Mouse (Mus musculus) megakaryocyte, adult 5-6 weeks (primary cell): ENCODE measurements around the gene Hist1h4a. TPM values are rescaled to one million over a fixed set of nuclear protein-coding genes. Genes with fewer than 3 reads are reported as not detected.

Source experiments
- ATAC-seq: 2 replicates; pipeline ENCODE4 v1.8.0; 2016; ENCODE audit warnings: mild to moderate bottlenecking, inconsistent platforms; ENCODE audit not compliant: poor library complexity, severe bottlenecking
- total RNA-seq, 2 experiments: library from RNA; stranded (forward) in 1 of 2; stranded (reverse) in 1 of 2; fragments of 153-499, 151-499 nt in 1 of 2; fragments of 221-1000, 200-1000 nt in 1 of 2; gene quantifications; 2 replicates each; pipeline versions ENCODE4 v1.2.3 to v1.2.4; 2015 to 2017

Gene Hist1h4a
- total RNA-seq, 2 experiments from 2014 or later = 58.1 to 548 TPM

DNA sequence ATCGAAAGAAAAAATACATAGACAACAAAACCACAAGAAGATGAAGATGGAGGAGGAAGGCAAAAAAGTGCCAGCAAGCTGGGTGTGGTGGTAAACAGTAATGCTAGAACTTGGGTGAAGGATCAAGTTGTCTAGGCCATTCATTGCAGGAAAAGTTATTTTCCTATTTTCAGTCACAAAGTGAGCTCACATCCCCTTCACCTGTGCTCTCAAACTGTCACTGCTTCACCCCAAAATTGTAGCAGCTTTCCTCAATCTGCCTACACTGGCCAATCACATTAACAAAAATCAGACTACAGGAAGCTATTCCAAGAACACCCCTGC, 1.2 kb downstream of the Hist1h4a start:
- no peak for ATAC-seq

DNA sequence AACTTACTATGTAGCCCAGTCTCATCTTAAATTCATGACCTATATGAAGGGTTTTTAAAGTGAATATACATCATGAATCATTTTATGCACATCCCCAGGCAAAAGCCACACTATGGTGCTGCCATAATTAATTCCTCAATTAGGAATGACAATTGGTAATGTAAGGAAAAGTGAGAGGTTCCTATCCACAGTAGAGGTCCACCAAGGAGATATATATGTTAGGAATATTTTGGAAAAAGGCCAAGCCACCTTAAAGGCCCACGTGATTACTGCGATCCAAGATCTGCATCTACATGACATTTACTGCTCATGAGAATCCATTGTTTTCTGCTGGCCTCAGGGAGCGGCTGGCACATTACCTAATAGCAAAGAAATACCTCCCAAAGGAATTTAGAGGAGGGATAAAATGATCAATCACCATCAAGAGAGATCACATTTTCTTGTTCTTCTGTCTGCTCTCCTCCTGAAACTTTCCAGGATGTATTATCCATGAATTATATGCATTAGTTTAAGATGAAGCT, 1.7 kb downstream of the Hist1h4a start:
- no peak for ATAC-seq

DNA sequence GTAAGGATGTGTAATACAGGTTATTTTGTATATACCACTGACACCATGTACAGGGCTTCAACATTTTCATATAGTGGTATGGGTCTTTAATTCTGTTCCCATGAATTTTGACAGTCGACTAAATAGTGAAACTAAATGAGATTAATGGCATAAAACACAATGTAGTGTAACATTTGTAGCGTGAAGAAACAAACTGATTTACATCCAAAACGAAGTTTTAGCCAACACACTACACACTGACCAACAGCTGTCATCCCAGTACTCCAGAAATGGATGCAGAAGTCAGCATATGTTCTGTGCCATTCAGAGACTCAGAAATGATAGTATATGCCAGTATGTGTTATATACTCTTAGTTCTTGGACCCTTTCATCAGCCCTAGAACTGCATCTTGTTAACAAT, 3.1 kb downstream of the Hist1h4a start:
- no peak for ATAC-seq

DNA sequence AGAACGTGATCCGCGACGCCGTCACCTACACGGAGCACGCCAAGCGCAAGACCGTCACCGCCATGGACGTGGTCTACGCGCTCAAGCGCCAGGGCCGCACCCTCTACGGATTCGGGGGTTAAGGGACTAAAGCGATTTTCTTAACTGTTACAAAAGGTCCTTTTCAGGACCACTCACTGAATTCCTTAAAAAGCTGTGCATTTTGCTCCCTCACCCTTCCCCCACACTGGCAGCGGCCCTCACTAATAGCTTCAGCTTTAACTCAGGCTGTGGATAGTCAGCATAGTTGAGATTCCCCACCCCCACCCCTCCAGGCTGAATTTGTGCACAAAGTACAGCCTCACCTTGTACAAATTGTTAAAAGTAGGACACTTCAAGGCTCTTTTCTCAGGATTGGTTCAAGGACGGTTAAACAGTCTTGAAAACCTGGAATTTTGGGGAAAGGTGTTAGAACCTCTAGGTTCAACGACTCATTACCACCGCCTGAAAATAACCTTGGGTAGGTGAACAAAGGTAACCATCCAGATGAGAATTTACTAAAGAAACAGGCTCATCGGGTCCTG, 3.7 kb downstream of the Hist1h4a start:
- peak; percentile 5; the same call in 1 of the 2 replicates for ATAC-seq

DNA sequence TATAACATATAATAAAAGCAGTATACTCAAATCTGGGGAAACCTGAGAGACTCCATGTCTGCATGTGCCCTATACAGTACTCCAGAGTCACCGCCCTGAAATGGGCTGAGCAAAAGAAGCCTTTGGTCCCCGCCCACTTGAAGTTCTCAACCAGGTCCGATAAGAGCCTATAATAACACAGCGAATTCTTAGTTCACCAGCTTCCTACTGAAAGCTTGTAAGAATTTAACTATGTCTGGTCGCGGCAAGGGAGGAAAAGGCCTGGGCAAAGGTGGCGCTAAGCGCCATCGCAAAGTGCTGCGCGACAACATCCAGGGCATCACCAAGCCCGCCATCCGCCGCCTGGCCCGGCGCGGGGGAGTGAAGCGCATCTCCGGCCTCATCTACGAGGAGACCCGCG, 4.2 kb downstream of the Hist1h4a start, which contains the start of gene Hist1h4b:
Hist1h4b (plus strand) TSS at position 224 of the 400 bp plus-strand sequence.
- peak; percentile 50 for ATAC-seq

DNA sequence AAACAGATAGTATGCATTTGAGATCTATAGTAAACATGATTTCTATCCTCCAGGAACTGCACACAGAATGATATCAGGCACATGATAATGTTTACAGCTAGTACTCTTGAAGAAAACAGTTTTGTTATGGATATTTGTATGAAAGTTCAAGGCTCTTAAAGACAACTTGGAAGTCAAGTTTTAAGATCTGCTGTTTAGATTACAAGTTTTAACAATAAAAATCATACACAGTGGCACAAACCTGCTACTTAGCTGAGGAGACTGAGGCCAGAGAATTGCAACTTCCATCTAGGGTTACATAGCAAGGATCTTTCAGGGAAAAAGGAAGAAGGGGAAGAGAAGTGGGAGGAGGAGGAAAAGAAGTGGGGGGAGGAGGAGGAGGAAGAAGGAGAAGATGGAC, 6.0 kb downstream of the Hist1h4a start:
- no peak for ATAC-seq

- no peak for ATAC-seq
Measured at GRCm38 (mm10) chr13:23753314-23754078, 7.5 kb downstream of the Hist1h4a start.

DNA sequence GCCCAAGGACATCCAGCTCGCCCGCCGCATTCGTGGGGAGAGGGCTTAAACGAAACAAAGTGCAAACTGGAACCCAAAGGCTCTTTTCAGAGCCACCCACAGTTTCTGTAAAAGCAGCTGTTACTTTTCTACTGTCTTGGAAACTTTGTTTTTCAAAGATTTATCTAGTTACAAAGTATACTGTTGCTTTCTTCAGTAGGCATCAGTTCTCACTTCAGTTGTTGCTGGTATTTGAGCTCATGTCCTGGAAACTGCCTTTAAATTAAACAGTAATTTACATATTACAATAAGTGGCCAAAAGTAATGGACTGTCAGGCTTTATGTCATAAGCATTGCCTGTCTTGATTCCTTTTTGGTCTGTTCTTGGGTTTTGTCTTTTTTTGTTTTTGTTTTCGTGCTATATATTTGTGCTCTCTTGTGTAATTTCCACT, 8.3 kb downstream of the Hist1h4a start:
- ATAC-seq = no peak

DNA sequence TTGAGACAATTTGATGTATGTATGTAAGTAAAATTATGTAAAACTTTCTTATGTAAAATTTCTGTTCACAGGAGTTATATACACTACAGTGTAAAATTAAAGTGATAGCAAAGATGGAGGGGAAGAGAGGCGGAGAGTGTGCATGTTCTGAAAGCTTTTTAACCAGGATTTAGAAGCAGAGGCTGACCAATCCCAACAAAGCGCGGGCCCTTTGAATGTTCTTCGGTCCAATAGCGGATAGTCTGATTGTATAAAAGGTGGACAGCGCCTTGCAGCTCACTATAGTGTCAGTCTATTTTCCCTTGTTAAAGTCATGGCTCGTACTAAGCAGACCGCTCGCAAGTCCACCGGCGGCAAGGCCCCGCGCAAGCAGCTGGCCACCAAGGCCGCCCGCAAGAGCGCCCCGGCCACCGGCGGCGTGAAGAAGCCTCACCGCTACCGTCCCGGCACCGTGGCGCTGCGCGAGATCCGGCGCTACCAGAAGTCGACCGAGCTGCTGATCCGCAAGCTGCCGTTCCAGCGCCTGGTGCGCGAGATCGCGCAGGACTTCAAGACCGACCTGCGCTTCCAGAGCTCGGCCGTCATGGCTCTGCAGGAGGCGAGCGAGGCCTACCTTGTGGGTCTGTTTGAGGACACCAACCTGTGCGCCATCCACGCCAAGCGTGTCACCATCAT, 8.8 kb downstream of the Hist1h4a start, which contains the start of gene Hist1h3b:
Hist1h3b (plus strand) TSS at position 201 of the 675 bp plus-strand sequence.
- peak; percentile 68 for ATAC-seq

DNA sequence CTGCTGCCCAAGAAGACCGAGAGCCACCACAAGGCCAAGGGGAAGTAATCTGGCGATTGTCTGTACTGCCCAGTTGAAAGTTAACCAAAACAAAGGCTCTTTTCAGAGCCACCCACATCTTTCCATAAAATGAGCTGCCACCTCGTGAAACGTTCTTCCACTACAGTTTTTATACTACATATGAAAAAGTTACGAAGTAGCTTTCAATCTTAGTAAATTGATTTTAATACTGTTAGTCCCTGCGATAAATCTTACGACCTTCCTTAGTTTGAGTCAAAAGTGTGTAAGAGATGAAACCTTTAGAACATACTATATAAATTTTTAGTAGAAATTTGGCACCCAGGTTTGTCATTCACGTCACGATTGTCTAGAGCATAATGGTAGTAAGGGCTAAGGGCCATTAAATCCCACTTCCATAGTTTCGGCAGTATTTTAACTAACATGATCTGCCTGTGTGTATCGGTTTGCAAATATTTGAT, 9.5 kb downstream of the Hist1h4a start:
- ATAC-seq = peak; percentile 22; the same call in 1 of the 2 replicates

- ATAC-seq = peak; percentile 27
Measured at GRCm38 (mm10) chr13:23750839-23751477, 10.1 kb downstream of the Hist1h4a start, which contains the start of gene Hist1h2ab. Hist1h2ab (plus strand) TSS chr13:23751126.

GRCm38 (mm10) chr13:23749563-23750121, 11.4 kb downstream of the Hist1h4a start:
- no peak for ATAC-seq

DNA sequence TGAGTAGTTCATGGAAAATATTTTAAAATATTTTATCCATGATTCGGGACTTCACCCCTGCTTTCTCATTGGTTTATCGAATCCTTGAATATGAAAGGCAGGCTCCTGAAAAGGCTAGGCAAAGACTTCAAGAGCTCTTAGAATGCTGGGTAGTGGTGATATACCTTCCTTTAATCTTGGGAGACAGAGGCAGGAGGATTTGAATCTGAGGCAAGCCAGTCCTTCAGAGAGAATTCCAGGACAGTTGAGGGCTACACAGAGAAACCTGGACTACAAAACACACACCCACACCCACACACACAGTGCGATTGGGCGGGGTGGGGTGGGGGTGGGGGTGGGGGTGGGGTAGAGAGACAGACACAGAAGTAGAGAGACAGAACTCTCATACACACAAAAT, 13.1 kb downstream of the Hist1h4a start:
- ATAC-seq = no peak

DNA sequence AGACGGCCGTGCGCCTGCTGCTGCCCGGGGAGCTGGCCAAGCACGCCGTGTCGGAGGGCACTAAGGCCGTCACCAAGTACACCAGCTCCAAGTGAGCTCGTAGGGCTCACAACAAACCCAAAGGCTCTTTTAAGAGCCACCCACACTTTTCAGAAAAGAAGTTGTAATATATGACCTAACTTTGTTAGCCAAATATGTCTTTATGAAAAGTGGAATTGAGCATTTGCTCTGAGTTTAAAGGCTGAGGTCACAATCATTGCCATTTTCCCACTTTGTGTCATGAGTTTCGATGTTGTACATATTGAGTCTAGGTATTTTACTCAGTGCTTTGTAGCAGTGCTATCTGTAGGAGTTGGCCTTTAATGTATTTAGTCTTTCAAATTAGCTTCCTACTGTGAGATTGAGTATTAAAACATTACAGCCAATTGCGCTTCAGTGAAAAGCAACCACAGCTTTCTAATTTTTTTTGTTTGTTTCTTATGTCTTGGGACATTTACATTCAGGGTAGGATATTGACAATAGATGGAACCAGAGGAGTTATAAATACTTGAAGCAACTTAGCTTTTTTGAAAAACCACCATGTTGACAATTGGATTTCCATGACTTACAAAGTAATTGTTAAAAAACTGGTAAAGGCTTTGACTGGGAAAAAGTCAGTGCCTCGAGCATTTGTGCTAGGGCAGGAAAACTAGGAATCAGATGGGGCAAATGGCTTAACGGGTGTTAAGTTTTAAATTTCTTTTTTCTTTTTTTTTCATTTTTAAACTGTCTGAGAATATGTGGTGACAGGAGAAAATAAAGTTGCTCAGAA, 13.7 kb downstream of the Hist1h4a start:
- no peak for ATAC-seq

DNA sequence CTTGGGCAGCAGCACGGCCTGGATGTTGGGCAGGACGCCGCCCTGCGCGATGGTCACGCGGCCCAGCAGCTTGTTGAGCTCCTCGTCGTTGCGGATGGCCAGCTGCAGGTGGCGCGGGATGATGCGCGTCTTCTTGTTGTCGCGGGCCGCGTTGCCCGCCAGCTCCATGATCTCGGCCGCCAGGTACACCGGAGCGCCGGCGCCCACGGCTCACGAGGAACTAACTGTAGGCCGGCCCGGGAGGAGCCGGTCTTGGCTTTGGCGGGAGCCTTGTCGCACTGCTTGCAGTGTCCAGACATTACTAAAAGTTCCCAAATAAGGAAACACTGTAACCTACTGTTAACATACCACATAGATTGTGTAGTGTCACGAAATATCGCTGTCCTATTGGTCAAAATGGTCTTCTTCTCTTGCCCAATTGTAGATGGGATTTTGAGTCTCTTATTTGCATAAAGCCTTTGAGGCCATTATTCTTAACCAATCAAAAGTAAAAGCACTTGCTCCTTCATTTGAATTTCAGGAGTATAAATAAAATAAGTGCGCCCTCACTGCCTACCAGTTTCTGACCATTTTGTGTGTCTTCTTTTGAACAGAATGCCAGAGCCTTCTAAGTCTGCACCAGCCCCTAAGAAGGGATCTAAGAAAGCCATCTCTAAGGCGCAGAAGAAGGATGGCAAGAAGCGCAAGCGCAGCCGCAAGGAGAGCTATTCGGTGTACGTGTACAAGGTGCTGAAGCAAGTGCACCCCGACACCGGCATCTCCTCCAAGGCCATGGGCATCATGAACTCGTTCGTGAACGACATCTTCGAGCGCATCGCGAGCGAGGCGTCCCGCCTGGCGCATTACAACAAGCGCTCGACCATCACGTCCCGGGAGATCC, 14.6 kb downstream of the Hist1h4a start, which contains the start of gene Hist1h2bb:
Hist1h2bb (plus strand) TSS at position 534 of the 880 bp plus-strand sequence.
- peak; percentile 72 for ATAC-seq

GRCm38 (mm10) chr13:23745381-23746161, 15.5 kb downstream of the Hist1h4a start, which contains the start of gene Hist1h3c:
Hist1h3c (minus strand) TSS chr13:23745602.
- ATAC-seq = peak; percentile 55
